Mouse (Mus musculus) monocyte, adult 2 months (primary cell): ENCODE data around the gene Recql.
"Not testable (repeated sequence)": the region's sequence is repeated elsewhere in the genome, so short reads cannot be mapped to it uniquely, and the experiment has no call there.

Experiments used
- DNase-seq, 2 experiments: peaks; one replicate each; pipeline ENCODE4 v3.0.0; 2022; ENCODE audit warnings: low spot score in 2 of 2, low read depth in 1 of 2

Recql gene

GRCm38 (mm10) chr6:142365742-142366472 lies 21.0 kb downstream of the Recql start:
- DNase-seq, result no peak

- no peak for DNase-seq
These were observed 23.8 kb downstream of the Recql start for GRCm38 (mm10) chr6:142363019-142363576.

- DNase-seq, result no peak
These were observed 24.9 kb downstream of the Recql start for GRCm38 (mm10) chr6:142362036-142362435.

GRCm38 (mm10) chr6:142357106-142357505 lies 29.8 kb downstream of the Recql start:
- DNase-seq, result no peak

- not testable (repeated sequence) for DNase-seq
These were observed 34.8 kb downstream of the Recql start for GRCm38 (mm10) chr6:142352099-142352498.

- no peak for DNase-seq
These were observed 39.2 kb downstream of the Recql start for GRCm38 (mm10) chr6:142347431-142348385.

GRCm38 (mm10) chr6:142346181-142347110 lies 40.4 kb downstream of the Recql start:
- no peak for DNase-seq

- DNase-seq, result peak; percentile 55 to 63
These were observed 41.3 kb downstream of the Recql start, which contains the start of gene Pyroxd1 for GRCm38 (mm10) chr6:142345440-142346038. Gene Pyroxd1 (plus strand): TSS chr6:142345654.

- DNase-seq, result no peak
These were observed 43.3 kb downstream of the Recql start for GRCm38 (mm10) chr6:142343561-142343960.

GRCm38 (mm10) chr6:142339576-142339975 lies 47.3 kb downstream of the Recql start:
- no peak for DNase-seq

- DNase-seq, result no peak
These were observed 47.9 kb downstream of the Recql start for GRCm38 (mm10) chr6:142338961-142339360.

GRCm38 (mm10) chr6:142329201-142329600 lies 57.7 kb downstream of the Recql start:
- DNase-seq, result no peak

GRCm38 (mm10) chr6:142326598-142326997 lies 60.3 kb downstream of the Recql start:
- DNase-seq, result no peak

- DNase-seq, result no peak
These were observed 64.0 kb downstream of the Recql start, which contains the start of gene Slco1a5 for GRCm38 (mm10) chr6:142322881-142323280. Gene Slco1a5 (minus strand): TSS chr6:142322981.

- no peak for DNase-seq
These were observed 69.8 kb downstream of the Recql start for GRCm38 (mm10) chr6:142317106-142317505.

- DNase-seq, result no peak
These were observed 72.6 kb downstream of the Recql start for GRCm38 (mm10) chr6:142314285-142314684.

GRCm38 (mm10) chr6:142305076-142305475 lies 81.8 kb downstream of the Recql start:
- DNase-seq, result no peak
